Mouse (Mus musculus) bone marrow, adult 2 months (tissue): ENCODE data around the gene Tln2.

ENCODE experiments used
- CTCF ChIP-seq: fragments of 200-500 bp; IDR thresholded peaks from 2 replicates; pipeline ENCODE4 v1.5.1; 2011; ENCODE audit warnings: low read length, control low read depth; ENCODE audit not compliant: control insufficient read depth, insufficient read depth
- POLR2A ChIP-seq: fragments of 200-500 bp; IDR thresholded peaks from 2 replicates; pipeline ENCODE4 v1.6.1; 2011; ENCODE audit warnings: low read depth, mild to moderate bottlenecking, control low read depth, low read length, borderline replicate concordance; ENCODE audit not compliant: control insufficient read depth

GRCm38 (mm10) chr9:67209451-67209850 lies 350.1 kb downstream of the Tln2 start:
- TF ChIP-seq CTCF (no peak), POLR2A (no peak)
